Mouse (Mus musculus) gastrocnemius, postnatal 36 days (tissue): ENCODE data around the gene Sat2. TPM values are rescaled to one million over a fixed set of nuclear protein-coding genes. Genes with fewer than 3 reads are reported as not detected.
"Not testable (repeated sequence)": the region's sequence is repeated elsewhere in the genome, so short reads cannot be mapped to it uniquely, and the experiment has no call there.

Experiments
- DNase-seq, 2 experiments: peaks; one replicate each; pipeline ENCODE4 v3.0.0; 2022
- intact Hi-C: fragments of 180-260 bp; cut with DNase I; formaldehyde crosslinking; loops from one replicate; pipeline ENCODE4 v1.15.1; 2025
- total RNA-seq, 2 experiments: library from RNA; stranded (reverse); gene quantifications; 2 replicates each; pipeline ENCODE4 v1.2.3; 2021

The Sat2 gene
- total RNA-seq, 2 experiments from 2014 or later, result 3.0 to 3.2 TPM

DNA sequence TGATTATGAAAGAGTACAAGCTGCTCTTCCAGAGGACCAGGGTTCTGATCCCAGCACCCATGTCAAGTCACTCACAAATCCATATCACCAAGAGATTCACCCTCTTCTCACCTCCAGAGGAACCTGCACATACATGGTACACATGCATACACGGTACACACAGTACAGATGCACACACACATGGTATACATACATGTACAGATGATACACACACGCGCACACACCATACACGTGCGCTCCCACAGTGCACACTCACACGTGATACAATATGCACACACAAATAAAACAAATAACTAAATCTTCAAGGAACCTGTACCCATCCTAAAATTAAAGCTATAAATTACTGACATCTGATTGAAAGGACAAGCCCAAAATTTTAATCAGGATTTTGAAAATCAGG is 27.0 kb upstream of the Sat2 start:
- DNase-seq, result no peak
- intact Hi-C loops, result no loop called here

DNA sequence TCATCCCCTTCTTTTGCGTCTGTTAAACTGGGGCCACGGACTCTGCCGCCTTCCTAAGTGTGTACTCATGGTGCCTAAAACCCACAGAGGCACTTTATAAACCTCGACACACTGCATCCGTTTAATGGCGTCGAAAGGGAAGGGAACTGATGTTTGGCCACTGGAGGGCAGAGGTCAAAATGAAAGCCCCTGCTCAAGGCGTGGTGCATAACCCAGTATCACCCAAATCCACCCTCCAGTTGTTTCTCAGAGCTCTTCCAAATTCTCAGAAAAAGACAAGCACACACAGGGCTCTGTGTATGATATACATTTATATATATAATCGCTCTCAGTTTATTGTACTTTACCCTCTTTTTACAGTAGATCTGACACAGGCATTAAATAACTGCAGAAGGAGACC is 22.4 kb upstream of the Sat2 start:
- no peak for DNase-seq
- intact Hi-C loops, result no loop called here

DNA sequence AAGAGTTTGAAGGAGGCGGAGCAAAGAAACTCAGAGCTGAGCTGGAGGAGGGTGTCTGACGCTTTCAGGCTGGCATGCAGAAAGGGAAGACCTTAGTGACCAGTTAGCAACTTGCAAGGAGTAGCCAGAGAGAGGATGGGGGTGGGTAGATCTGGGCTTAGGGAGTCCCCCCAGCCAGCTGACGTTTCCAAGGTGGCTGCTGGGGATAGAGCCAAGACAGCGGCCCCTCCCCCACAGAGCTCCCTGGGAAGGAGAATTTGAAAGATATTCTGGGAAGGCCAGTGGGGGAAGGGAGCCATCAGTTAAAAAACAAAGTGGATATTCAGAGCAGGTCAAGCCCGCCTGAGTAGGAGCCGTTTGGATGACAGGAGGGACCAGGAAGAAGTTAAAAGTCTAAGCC is 21.7 kb upstream of the Sat2 start:
- peak; percentile 53 to 68 for DNase-seq
- intact Hi-C loops, result no loop called here

DNA sequence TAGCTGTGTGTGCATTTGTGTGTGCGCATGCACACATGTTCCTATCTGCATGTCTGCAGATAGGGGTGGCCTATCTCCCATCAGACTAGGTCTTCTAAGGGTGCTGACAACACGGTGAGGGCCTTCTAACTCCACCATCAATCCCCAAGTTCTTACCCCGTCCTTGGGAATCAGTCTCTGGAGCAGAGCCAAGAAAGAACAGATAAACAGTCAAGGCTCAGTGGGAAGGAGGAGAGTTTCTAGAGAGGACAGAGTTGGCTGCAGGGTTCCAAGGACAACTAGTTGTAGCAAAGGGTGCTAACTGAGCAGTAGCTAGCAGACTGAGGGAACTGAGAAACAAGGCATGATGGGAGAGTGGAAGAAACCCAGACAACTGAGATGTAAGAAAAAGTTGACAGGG is 20.1 kb upstream of the Sat2 start:
- no peak for DNase-seq
- intact Hi-C loops, result no loop called here

DNA sequence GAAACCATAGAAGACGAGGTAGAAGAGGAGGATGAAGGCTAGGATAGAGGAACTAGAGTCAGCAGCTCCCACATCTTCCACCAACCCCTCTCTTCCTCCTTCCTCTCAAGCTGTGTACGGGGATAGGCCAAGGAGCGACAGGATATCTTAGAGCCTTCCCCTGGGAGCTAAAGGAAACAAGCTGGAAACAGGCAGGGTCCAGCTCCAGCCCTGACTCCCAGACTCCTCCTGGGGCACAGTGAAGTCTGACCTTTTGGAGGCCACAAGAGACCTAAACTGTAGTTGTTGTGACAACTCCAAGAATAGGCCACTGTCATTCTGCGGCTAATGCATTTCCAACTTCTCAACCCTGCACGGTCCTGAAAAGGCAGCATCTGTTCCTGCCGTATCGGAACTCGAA is 18.3 kb upstream of the Sat2 start:
- intact Hi-C loops, result no loop called here
- no peak for DNase-seq

DNA sequence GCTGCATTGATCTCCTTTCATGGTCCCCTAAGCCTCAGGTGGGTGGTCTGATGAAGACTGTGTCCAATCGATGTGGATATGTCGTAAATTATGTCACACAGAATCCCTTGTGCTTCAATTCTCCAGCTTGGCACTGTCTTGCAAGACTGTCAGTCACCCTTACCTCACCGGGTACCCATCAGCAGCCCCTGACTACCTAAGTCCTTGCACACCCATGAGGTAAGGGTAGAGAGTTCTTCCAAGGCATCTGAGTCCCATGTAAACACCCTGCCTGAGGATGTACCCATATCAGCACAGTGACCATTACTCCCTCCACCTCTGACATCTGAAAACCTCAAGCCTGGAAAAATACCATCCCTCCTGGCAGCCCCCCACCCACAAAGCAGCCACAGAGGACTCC is 17.5 kb upstream of the Sat2 start:
- intact Hi-C loops, result no loop called here
- DNase-seq, result no peak

DNA sequence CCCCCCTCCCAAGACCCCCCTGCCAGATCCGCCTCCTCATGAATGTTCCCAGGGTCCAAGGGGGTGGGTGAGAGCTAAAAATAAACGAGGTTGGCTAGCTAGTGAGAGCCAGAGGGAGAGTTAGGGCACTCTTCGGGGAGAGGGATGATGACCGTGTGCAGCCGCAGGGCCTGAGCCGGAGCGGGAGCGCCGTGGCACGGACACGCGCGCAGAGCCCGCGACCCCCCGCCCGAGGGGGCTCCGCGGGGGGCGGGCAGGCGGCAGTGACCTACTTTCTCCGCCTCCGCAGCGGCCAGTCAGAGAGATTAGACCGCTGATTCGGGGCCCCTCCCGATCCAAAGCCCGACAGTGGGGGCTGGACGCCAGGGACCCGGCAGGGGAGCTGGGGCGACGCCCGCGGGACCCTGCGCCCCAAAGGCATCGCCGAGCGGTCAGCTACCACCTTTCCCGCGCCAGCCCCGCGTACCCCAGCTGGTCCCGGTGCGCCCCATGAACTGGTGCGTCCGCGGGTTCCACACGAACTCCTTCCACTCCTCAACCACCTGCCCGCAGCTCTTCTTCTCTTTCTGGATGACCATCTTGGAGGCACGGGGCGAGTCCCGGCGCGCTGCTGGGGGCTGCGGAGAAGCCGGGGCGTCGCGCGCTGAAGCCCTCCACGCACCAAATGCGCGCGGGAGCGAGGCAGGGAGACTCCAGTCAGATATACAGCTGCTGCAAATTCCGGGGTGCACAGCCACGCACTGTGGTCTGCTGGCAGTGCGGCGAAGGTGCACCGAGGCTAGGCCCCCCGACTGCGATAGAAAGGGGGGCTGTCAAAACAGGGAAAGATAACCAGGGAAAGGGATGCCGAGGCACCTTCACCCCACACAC is 16.8 kb upstream of the Sat2 start:
- intact Hi-C loops, result no loop called here
- no peak for DNase-seq

DNA sequence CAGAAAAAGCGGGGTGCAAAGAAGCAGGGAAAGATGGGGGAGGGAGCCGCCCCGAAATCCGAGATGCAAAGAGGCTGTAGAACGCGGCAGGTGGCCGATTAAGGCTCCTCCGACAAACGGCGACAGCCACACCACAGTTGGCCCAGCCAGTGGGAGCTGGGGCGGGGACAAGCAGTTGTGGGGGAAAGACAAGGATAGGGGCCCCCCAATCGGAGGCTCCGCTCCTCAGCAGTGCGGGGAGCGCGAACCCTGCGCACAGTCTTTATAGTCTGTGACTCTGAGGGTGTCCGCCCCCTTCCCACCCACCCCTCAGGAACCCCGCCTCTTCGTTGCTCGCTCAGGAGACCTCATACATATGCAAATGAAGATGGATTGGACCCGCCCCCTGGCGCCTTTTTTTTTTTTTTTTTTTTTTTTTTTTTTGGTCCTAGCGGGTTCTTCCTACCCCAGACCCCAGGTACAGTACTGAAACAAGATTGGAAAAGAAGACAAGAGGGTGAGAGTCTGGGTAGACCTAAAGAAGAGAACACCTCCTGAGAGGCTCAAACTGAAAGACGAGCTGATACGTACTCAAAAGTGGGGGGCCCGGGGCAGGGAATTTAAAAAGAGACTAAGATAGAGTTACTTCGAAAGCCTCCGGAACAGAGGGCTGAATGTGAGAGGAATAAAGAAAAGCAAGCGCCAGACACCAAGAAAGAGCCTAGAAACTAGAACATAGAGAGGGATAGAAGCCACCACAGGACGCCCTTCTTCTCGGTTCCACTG is 15.9 kb upstream of the Sat2 start, which contains the start of gene Atp1b2:
Gene Atp1b2 (minus strand): TSS at position 217 of the 765 bp plus-strand sequence.
- peak; percentile 63 to 66 for DNase-seq
- intact Hi-C loops, result no loop called here

DNA sequence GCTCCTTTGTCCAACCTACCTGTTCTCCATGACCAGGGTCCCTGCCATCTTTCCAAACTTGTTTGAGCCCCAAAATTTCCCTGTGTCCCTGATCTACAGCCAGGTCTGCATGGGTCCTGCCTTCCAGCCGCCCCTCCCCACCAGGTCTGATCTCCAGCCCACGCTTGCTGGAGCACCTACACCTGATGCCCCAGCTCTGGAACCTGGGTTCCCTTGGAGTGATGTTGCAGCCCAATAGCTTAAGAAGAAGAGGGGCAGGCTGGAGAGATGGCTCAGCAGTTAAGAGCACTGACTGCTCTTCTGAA is 15.4 kb upstream of the Sat2 start:
- no peak for DNase-seq
- intact Hi-C loops, result no loop called here

DNA sequence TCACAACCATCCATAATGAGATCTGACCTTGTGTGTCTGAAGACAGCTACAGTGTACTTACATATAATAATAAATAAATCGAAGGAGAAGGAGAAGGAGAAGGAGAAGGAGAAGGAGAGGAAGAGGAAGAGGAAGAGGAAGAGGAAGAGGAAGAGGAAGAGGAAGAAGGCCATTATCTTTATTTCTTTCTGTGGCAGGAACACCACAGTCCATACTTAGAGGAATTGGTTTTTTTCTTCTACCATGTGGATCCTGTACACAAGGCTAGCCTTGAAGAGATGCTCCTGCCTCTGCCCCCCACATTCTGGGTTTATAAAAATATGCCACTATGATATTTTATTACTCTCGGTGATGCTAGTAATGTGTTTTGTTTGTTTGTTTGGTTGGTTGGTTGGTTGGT is 15.0 kb upstream of the Sat2 start:
- DNase-seq, result no peak
- intact Hi-C loops, result no loop called here

DNA sequence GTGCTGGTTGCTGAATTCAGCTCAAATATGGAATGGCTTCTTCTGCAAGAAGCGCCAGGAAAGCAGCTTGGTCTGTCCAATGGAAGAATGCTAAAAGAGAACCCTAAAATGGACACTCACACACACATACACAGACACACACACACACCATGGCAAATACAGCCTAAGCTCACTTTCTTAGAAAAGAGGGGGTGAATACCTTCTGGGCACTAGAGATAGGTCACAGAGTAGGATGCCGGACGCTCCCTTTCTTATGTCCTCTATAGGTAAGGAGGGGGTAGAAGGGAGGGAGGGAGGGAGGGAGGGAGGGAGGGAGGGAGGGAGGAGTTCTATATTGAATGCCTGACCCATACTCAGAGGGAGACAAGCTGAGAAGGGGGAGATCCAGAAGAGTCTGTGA is 13.3 kb upstream of the Sat2 start:
- intact Hi-C loops, result no loop called here
- no peak for DNase-seq

DNA sequence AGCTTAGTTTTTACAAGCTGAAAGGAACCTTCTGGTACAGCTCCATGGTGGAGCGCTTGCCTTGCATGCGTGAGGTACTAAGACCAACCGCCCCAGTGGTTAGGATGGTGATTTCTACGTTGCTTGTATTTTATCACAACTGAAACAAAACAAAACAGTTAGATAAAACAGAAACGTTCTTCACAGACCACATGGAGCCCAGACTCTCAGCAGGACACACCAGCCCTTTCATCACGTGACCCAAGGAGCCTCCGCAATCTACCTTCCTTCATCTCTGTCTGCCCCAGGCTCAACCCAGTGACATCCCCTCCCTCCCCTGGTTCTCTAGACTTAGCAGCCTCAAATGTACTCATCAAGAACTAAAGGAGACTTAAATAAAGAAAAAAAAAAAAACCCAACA is 12.4 kb upstream of the Sat2 start:
- intact Hi-C loops, result no loop called here
- no peak for DNase-seq

DNA sequence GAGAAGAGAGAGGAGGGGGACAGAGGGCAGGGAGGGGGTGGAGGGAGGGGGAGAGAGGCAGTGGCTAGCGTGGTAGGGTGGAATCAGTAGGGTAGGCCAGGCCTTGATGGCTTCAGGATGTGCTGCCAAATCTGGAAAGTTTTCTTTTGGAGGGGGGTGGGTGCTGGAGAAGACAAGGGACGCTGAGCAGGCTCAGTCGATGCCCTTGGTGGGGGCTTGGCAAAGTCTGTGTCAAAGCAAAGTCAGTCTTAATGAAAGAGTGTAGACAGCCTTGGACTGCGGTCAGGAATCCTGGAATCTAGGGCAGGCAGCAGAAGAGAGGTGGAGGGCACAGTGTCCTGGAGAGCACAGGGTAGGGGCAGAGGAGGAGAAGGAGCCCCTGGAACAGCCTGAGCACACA is 10.9 kb upstream of the Sat2 start:
- intact Hi-C loops, result no loop called here

DNA sequence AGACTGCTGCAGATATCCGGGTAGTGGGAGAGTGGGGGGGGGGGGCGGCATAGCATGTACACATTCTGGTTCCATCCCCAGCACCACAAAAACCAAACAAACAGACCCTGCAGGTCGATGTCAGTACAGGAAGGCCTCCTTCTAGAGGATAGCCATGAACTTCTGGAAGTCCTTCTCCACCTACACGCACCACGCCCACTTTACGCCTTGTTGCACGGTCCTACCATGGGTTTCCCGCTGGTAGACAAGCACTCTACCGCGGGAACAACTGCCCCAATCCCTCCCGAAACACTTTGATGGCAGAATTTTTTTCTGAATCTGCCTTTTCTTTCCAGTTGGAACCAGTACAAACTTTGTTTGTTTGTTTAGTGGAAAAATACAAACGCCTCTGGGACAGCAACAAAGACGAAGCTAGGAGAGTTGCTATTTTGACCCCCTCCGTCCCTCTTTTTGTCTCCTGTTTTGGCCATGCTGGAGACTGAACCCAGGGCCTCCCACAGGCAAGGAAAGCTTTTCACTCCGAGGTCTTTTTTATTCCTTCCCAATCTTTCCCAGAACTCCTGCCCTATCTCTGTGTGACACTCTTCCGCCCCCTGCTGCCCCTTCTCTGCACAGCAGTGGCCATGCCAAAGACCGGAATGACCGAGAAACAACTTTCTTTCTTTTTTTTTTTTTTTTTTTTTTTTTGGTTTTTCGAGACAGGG is 8.1 kb upstream of the Sat2 start:
- peak; percentile 83 to 85 for DNase-seq
- intact Hi-C loops, result loop anchor here (1.0 to 2.0 kb wide), 2 partner anchors 34 to 67 kb away; no protein-coding TSS in a partner anchor

More for the DNA sequence above, 10.9 kb upstream of the Sat2 start:
- DNase-seq, result no peak

DNA sequence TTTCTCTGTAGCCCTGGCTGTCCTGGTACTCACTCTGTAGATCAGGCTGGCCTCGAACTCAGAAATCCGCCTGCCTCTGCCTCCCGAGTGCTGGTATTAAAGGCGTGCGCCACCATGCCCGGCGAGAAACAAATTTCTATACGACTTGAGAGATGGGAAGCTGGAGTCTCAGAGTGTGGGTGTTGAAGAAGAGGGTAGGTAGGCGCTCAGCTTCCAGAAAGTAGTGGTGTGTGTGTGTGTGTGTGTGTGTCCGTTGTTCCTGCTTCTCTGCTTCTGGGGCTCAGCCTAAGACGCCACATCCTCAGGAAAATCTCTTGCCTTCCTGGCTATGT is 7.6 kb upstream of the Sat2 start:
- intact Hi-C loops, DNase-seq: not testable (repeated sequence)

DNA sequence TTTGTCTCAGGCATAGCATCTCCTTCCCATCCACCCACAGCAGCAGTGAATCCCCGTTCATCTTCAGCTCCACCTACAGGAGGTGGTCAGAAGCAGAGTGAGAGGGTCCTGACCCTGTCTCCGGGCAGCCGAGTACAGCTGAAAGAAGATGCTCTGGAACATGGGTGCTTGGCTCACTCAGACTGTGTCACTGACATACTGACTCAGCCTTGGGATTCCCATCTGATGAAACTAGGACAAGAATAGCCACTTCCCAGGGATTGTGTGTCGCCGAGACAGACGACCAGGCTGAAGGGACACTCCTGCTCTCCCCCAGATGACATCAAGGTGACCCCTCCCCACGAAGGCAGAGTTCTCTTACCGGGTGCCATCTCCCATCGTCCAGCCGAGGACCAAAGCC is 5.0 kb upstream of the Sat2 start:
- DNase-seq, result no peak
- intact Hi-C loops, result no loop called here

DNA sequence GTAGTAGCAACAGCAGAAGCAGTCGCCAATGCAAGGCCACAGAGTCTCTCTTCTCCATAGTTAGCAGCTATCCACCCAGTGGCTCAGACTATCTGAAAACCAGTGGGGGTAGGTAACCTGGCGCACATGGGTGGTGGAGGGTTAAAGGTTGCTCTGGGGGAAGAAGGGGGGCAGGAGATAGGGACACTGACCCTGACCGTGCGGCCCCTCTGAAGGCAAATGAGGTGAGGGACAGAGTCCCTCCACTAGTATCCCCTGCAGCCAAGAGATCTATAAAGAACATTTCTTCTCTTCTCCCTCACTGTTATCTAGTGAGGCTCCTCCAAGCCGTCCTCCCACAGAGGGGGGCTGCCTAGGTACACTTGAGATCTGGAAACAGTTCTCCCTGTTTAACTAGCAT is 4.0 kb upstream of the Sat2 start, which contains the start of gene Shbg:
Gene Shbg (minus strand): TSS at position 101 of the 400 bp plus-strand sequence.
- no peak for DNase-seq
- intact Hi-C loops, result no loop called here

DNA sequence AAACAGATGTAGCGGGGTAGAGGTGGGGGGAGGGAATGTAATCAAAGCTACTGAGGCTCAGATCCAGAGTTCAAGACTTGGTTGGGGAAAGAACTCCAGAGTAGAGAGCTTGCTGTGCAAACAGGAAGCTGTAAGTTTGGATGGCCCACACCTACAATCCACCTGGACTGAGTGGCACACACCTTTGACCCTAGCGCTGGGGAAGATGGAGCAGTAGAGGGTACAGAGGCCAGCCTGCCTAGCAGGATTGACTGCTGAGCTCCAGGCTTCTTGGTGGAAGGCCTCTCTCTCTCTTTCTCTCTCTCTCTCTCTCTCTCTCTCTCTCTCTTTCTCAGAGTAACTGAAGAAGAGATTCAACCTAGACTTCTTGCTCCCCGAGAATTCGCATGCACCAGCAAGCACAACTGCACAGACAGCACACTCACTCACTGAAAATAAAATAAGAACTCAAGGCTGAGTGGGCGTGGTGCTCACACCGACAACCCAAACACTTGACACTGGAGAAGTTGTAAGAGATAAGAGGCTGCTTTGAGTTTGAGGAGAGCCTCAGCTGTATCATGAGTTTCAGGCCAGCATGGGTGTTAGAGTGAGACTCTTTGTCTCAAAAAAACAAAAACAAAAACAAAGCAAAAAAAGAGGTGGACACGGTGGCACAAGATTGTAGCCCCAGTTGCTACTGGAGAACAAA is 1.3 kb upstream of the Sat2 start:
- intact Hi-C loops, result no loop called here
- no peak for DNase-seq

DNA sequence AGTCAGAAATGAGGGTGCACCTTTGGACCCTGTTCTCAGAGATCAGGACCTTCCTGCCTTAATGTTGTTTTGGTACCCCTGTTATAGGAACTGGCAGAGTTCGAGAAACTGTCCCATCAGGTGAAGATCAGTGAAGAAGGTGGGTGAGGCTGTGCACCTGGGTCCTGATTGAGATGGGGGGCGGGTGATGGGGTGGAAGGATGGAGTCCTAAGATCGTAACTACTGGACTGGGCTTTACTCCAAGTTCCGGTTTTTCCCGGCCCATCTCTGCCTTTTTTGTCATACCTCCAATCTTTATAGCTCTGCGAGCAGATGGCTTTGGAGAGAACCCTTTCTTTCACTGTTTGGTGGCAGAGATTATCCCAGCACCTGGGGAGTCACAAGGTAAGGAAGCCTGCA is 582 bp downstream of the Sat2 start:
- DNase-seq, result no peak
- intact Hi-C loops, result no loop called here

DNA sequence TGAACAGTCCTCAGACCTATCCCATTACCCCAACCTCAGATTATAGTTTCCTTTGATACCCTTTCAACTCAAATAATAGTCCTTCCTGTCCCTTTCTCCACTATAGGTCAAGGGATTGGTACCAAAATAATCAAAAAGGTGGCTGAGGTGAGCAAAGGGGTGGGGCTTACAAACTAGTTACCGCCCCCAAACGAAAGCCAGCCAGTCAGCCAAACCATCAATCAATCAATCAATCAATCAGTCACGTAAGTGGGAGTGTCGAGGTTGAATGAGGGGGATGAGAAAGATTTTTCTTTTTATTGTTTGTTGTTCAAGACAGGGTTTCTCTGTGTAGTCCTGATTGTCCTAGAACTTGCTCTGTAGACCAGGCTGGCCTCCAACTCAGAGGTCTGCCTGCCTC is 1.2 kb downstream of the Sat2 start:
- DNase-seq, result no peak
- intact Hi-C loops, result no loop called here

DNA sequence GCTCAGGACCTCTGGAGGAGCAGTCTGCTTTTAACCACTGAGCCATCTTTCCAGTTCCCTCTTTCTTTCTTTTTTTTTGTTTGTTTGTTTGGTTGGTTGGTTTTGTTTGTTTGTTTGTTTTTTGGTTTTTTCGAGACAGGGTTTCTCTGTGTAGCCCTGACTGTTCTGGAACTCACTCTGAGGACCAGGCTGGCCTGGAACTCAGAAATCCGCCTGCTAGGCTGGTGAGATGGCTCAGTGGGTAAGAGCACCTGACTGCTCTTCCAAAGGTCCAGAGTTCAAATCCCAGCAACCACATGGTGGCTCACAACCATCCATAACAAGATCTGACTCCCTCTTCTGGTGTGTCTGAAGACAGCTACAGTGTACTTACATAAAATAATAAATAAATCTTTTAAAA is 2.5 kb downstream of the Sat2 start:
- DNase-seq, intact Hi-C loops: not testable (repeated sequence)
